Mouse (Mus musculus) erythroblast, embryonic 14.5 days (primary cell): ENCODE data around the gene Epha4.

ENCODE experiments used
- GATA1 ChIP-seq: IDR thresholded peaks from 2 replicates; pipeline ENCODE4 v1.6.1; 2012; ENCODE audit warnings: low read length, inconsistent platforms, mixed read lengths
- TAL1 ChIP-seq: IDR thresholded peaks from 3 replicates; pipeline ENCODE4 v1.6.1; 2012; ENCODE audit warnings: low read length, inconsistent platforms, mixed read lengths

- TF ChIP-seq GATA1 (no peak), TAL1 (no peak)
Measured at GRCm38 (mm10) chr1:77545722-77546121, 30.8 kb upstream of the Epha4 start.
